Mouse (Mus musculus) embryonic fibroblast, embryonic 13.5 days (primary cell): ENCODE data around the gene Nr4a1.

ENCODE experiments used
- CTCF ChIP-seq: IDR thresholded peaks from 2 replicates; pipeline ENCODE4 v1.5.1; 2011; ENCODE audit warnings: mild to moderate bottlenecking, control low read depth, low read length, moderate library complexity, borderline replicate concordance; ENCODE audit not compliant: insufficient read depth
- POLR2A ChIP-seq: IDR thresholded peaks from 2 replicates; pipeline ENCODE4 v1.6.1; 2011; ENCODE audit warnings: low read depth, mild to moderate bottlenecking, control low read depth, low read length, moderate library complexity

DNA sequence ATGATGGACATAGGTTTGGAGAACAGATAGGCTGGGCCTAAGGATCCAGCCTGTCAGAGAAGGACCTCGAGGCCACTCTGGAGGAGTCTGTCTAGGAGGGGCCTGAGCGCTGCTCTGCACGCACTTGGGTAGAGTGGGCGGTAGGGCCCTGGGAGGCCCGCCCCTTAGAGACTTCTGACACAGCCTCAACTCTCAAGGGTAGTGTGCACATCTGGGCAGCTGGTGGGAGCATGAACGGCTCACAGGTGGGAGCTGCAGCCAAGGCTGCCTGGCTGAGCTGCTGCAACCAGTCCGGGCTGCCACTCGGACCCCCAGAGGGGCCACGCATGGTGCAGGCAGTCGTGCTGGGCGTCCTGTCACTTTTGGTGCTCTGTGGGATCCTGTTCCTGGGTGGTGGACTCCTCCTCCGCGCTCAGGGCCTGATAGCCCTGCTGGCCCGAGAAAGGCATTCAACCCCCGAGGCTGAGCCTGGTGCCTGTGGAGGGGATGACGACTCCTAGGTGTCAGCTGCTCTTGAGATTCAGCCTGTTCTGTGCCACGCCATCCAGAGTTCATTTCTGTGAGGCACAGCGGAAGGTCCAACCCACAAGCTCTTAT is 39.1 kb downstream of the Nr4a1 start, which contains the start of gene 6030408B16Rik:
- TF ChIP-seq CTCF (no peak), POLR2A (no peak)
